45 mouse cellular contexts compared by ENCODE assay signal in the genomic region with DNA sequence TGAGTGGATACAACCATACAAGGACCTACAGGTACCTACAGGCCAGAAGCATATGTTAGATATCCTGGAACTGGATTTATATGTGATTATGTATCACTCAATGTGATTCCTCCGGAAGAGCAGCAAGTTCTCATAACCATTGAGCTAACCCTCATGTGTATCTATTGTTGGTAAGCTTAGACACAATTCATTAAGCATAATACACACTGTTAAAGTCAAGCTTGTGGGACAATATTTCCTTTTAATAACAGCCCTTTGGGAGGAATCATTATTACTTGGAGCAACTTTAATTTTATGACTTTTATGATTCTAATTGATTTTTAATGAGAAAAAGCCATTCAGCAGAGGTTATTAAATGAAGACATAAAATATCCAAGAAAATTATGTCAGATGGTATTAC. TPM values are rescaled to one million over a fixed set of nuclear protein-coding genes. Genes with fewer than 3 reads are reported as not detected.
"Had no signal": no experiment of that assay in that cellular context is flagged by ENCODE, and none has a peak within 500 bp of the region (broad histone marks: within the 10 kb centered on the region; RNA-seq: fewer than 3 reads in every experiment).

No protein-coding gene starts in this region.

- H3K9ac ChIP-seq: limb, embryonic 12.5 days; limb, embryonic 13.5 days; limb, embryonic 15.5 days; liver, embryonic 12.5 days; liver, embryonic 13.5 days; liver, embryonic 14.5 days; liver, embryonic 15.5 days; liver, postnatal 0 days; lung, embryonic 14.5 days; lung, embryonic 15.5 days; midbrain, embryonic 12.5 days; midbrain, embryonic 13.5 days; midbrain, embryonic 15.5 days had no signal

- H3K27me3 ChIP-seq: limb, embryonic 12.5 days; limb, embryonic 13.5 days; limb, embryonic 15.5 days; liver, embryonic 12.5 days; liver, embryonic 13.5 days; liver, embryonic 15.5 days; lung, embryonic 15.5 days; megakaryocyte, embryonic 14.5 days; midbrain, embryonic 12.5 days; midbrain, embryonic 13.5 days; midbrain, embryonic 15.5 days had no signal

- DNase-seq: left cerebral cortex, postnatal 4 days; liver; liver, embryonic 13.5 days; liver, postnatal 0 days; lung, adult 18-20 months; lung, adult 2 months; lung, embryonic 14.5 days; lung, postnatal 10 days; lung, postnatal 14 days; lung, postnatal 36 days; lung, postnatal 4 days; midbrain, embryonic 14.5 days had no signal

- H3K36me3 ChIP-seq: limb, embryonic 10.5 days; limb, embryonic 12.5 days; limb, embryonic 13.5 days; limb, embryonic 15.5 days; liver, embryonic 12.5 days; liver, embryonic 13.5 days; liver, embryonic 15.5 days; lung, embryonic 15.5 days; midbrain, embryonic 10.5 days; midbrain, embryonic 12.5 days; midbrain, embryonic 13.5 days; midbrain, embryonic 15.5 days had no signal

- ATAC-seq: liver, embryonic 12.5 days; liver, postnatal 0 days; lung, postnatal 0 days; midbrain, embryonic 13.5 days; midbrain, embryonic 15.5 days; midbrain, embryonic 16.5 days had no signal

- H3K9me3 ChIP-seq: limb, embryonic 10.5 days; limb, embryonic 13.5 days; limb, embryonic 15.5 days; liver, embryonic 12.5 days; liver, embryonic 13.5 days; liver, embryonic 15.5 days; lung, embryonic 15.5 days; midbrain, embryonic 10.5 days; midbrain, embryonic 12.5 days; midbrain, embryonic 15.5 days had no signal

- H3K4me3 ChIP-seq: left cerebral cortex, adult 2 months; limb, embryonic 10.5 days; limb, embryonic 12.5 days; limb, embryonic 13.5 days; limb, embryonic 15.5 days; liver, embryonic 12.5 days; liver, embryonic 13.5 days; liver, embryonic 15.5 days; lung, embryonic 15.5 days; megakaryocyte, embryonic 14.5 days; midbrain, embryonic 10.5 days; midbrain, embryonic 12.5 days; midbrain, embryonic 13.5 days; midbrain, embryonic 15.5 days; myocyte had no signal

- H3K4me1 ChIP-seq: limb, embryonic 10.5 days; limb, embryonic 12.5 days; limb, embryonic 13.5 days; limb, embryonic 15.5 days; liver, embryonic 12.5 days; liver, embryonic 13.5 days; liver, embryonic 15.5 days; lung, embryonic 15.5 days; megakaryocyte, embryonic 14.5 days; midbrain, embryonic 10.5 days; midbrain, embryonic 12.5 days; midbrain, embryonic 13.5 days; midbrain, embryonic 15.5 days had no signal

- H3K27ac ChIP-seq: left cerebral cortex, adult 2 months; limb, embryonic 10.5 days; limb, embryonic 12.5 days; limb, embryonic 13.5 days; limb, embryonic 15.5 days; liver, embryonic 12.5 days; liver, embryonic 13.5 days; liver, embryonic 14.5 days; liver, embryonic 15.5 days; lung, embryonic 15.5 days; macrophage; midbrain, embryonic 10.5 days; midbrain, embryonic 12.5 days; midbrain, embryonic 13.5 days; midbrain, embryonic 15.5 days had no signal

- H3K4me2 ChIP-seq: limb, embryonic 12.5 days; limb, embryonic 13.5 days; limb, embryonic 15.5 days; liver, embryonic 11.5 days; liver, embryonic 12.5 days; liver, embryonic 13.5 days; liver, embryonic 15.5 days; lung, embryonic 14.5 days; lung, embryonic 15.5 days; midbrain, embryonic 11.5 days; midbrain, embryonic 12.5 days; midbrain, embryonic 13.5 days; midbrain, embryonic 15.5 days had no signal

RNA-seq across cellular contexts. Expression of a gene that starts 43.5 kb away (rescaled TPM):
- total RNA-seq: left cerebral cortex, adult 18-20 months; left cerebral cortex, adult 2 months; left cerebral cortex, adult 8-10 months; left cerebral cortex, postnatal 10 days; left cerebral cortex, postnatal 14 days; left cerebral cortex, postnatal 25 days; left cerebral cortex, postnatal 36 days; left cerebral cortex, postnatal 4 days; liver, adult 2 months; megakaryocyte progenitor cell, adult 5-6 weeks; megakaryocyte-erythroid progenitor cell, adult 5-6 weeks; midbrain, postnatal 0 days; monocyte, adult 5-6 weeks had no signal
- polyA plus RNA-seq: limb, embryonic 10.5 days; limb, embryonic 11.5 days; limb, embryonic 12.5 days; limb, embryonic 13.5 days; limb, embryonic 15.5 days; liver, adult 2 months; liver, embryonic 12.5 days; liver, embryonic 13.5 days; liver, embryonic 14.5 days; liver, embryonic 15.5 days; liver, embryonic 16.5 days; liver, postnatal 0 days; lung, adult 2 months; macrophage; midbrain, embryonic 10.5 days; midbrain, embryonic 11.5 days; midbrain, embryonic 12.5 days; midbrain, embryonic 13.5 days; midbrain, embryonic 14.5 days; midbrain, embryonic 15.5 days; midbrain, embryonic 16.5 days; midbrain, postnatal 0 days had no signal
